Mouse (Mus musculus) retina, embryonic 14.5 days (tissue): ENCODE measurements at regions not wholly inside any gene's neighbourhood (a gene's known extent, or its start where the extent isn't known, plus 50 kb on each side); places are given as distances from the start of the nearest gene placed in this dataset.
A peak's percentile ranks its signal among the peaks of the same experiment; 100 is the strongest.

Experiments
- DNase-seq: peaks from one replicate; pipeline ENCODE4 v3.0.0-alpha.2; 2015; ENCODE audit warnings: low spot score

- DNase-seq: peak; percentile 2
These were observed 219.0 kb downstream of the Zfp352 start for GRCm38 (mm10) chr4:90437375-90438190.

- no peak for DNase-seq
These were observed 219.7 kb downstream of the Zfp352 start for GRCm38 (mm10) chr4:90438191-90438922.

- no peak for DNase-seq
These were observed 226.6 kb downstream of the Zfp352 start for GRCm38 (mm10) chr4:90445268-90445667.

- no peak for DNase-seq
These were observed 234.0 kb downstream of the Zfp352 start for GRCm38 (mm10) chr4:90452576-90452975.

- no peak for DNase-seq
These were observed 234.4 kb downstream of the Zfp352 start for GRCm38 (mm10) chr4:90453029-90453428.

- DNase-seq: no peak
These were observed 278.4 kb downstream of the Zfp352 start for GRCm38 (mm10) chr4:90496891-90497610.
